In genomic region chr4:134156744-134157143, GRCm38 (mm10) we compare ENCODE assay signal across 9 mouse cellular contexts. TPM values are rescaled to one million over a fixed set of nuclear protein-coding genes. Genes with fewer than 3 reads are reported as not detected.
A peak's percentile ranks its signal among the peaks of the same experiment; 100 is the strongest.
DNase-seq lines count a peak whose midpoint lies in the region; ATAC-seq lines count a peak whose summit lies in the region.
"Had no signal": no experiment of that assay in that cellular context is flagged by ENCODE, and none has a peak within 500 bp of the region (broad histone marks: within the 10 kb centered on the region; RNA-seq: fewer than 3 reads in every experiment).

No protein-coding gene starts in this region.

- H3K27me3 ChIP-seq in heart, embryonic 12.5 days (replicated peaks): no peaks in the 10 kb centered on the region

- peaks cover 36% of the 10 kb centered on the region for H3K36me3 ChIP-seq in heart, embryonic 12.5 days

- peak; percentile 57; the same call in 1 of the 2 replicates for ATAC-seq in heart, embryonic 12.5 days (ENCODE audit: insufficient number of reproducible peaks, low FRiP score)

- H3K4me3 ChIP-seq in heart, embryonic 12.5 days: no peak overlapping the region

- peaks cover 17% of the 10 kb centered on the region for H3K4me1 ChIP-seq in heart, embryonic 12.5 days (replicated peaks)

- 19% methylated on average over 8 of the region's 8 CpGs for WGBS in heart, embryonic 12.5 days

- H3K4me2 ChIP-seq in heart, embryonic 12.5 days: no peak overlapping the region

- DNase-seq in kidney, postnatal 4 days: peak; percentile 12 to 33
- DNase-seq in kidney, postnatal 25 days: no peak
- peak; percentile 89 for DNase-seq in brain, adult 2 months (ENCODE audit: low read depth, low spot score)
- peak; percentile 42 for DNase-seq in lung, postnatal 36 days
- DNase-seq in neural tube, embryonic 10.5 days (ENCODE audit: extremely low spot score, low spot score): no peak
- no peak for DNase-seq in yolk sac, embryonic 10.5 days (ENCODE audit: low spot score)
- no peak for DNase-seq in adipocyte (ENCODE audit: low spot score)

- H3K9ac ChIP-seq in heart, embryonic 12.5 days: no peak overlapping the region

- peak overlapping the region; percentile 66 for H3K27ac ChIP-seq in heart, embryonic 12.5 days (ENCODE audit: poor library complexity, severe bottlenecking)

- H3K9me3 ChIP-seq in heart, embryonic 12.5 days (replicated peaks): no peaks in the 10 kb centered on the region

RNA-seq across cellular contexts. Expression of gene Sh3bgrl3, which starts 28.2 kb away (rescaled TPM):
- 179 and 190 TPM in 2 replicates for polyA plus RNA-seq in heart, embryonic 12.5 days (2016; fragmentation: Nextera tagmentation; extraction: Ambion mirVana)

RNA-seq across cellular contexts. Expression of gene Cep85, which starts 30.2 kb away (rescaled TPM):
- polyA plus RNA-seq in heart, embryonic 12.5 days (2016; fragmentation: Nextera tagmentation; extraction: Ambion mirVana): 29.5 and 30.1 TPM in 2 replicates

RNA-seq across cellular contexts. Expression of gene Gm7534, which starts 46.1 kb away (rescaled TPM):
- not detected in 2 replicates for polyA plus RNA-seq in heart, embryonic 12.5 days (2016; fragmentation: Nextera tagmentation; extraction: Ambion mirVana)
- polyA plus RNA-seq: testis, adult 2 months had no signal

RNA-seq across cellular contexts. Expression of gene Ubxn11, which starts 54.4 kb away (rescaled TPM):
- polyA plus RNA-seq in heart, embryonic 12.5 days (2016; fragmentation: Nextera tagmentation; extraction: Ambion mirVana): 2.2 and 2.7 TPM in 2 replicates

Comparison
In these comparisons a context has a peak if more than half of its experiments do, and no peak if none do; other contexts are left out.
1. DNase-seq: peak in kidney, postnatal 4 days (2 of 2), brain, adult 2 months (single experiment) and lung, postnatal 36 days (single experiment); none in kidney, postnatal 25 days (0 of 2), neural tube, embryonic 10.5 days (single experiment), yolk sac, embryonic 10.5 days (single experiment) and adipocyte (single experiment).